Mouse (Mus musculus) liver, postnatal 0 days (tissue): ENCODE measurements around the gene Mfn1.

Source experiments
- CTCF ChIP-seq: sonication (generic); IDR thresholded peaks from 2 replicates; pipeline ENCODE4 v1.5.1; 2016; ENCODE audit warnings: antibody characterized with exemption, low read depth
- EP300 ChIP-seq: IDR thresholded peaks from 2 replicates; pipeline ENCODE4 v1.6.1; 2016; ENCODE audit warnings: antibody characterized with exemption, low read depth, mild to moderate bottlenecking

- no peak for TF ChIP-seq CTCF
- no peak for TF ChIP-seq EP300
Measured at GRCm38 (mm10) chr3:32615376-32615775, 86.1 kb downstream of the Mfn1 start.
